Mouse (Mus musculus) frontal cortex, adult (tissue): ENCODE results near the gene Aoc3.
"Not testable (repeated sequence)": the region's sequence is repeated elsewhere in the genome, so short reads cannot be mapped to it uniquely, and the experiment has no call there.

ENCODE experiments used
- ATAC-seq: cut with Nextera tagmentation; 2 replicates; pipeline ENCODE4 v1.9.2; 2017; ENCODE audit warnings: mild to moderate bottlenecking, moderate library complexity, mixed read lengths; ENCODE audit not compliant: low TSS enrichment

Aoc3 gene

GRCm38 (mm10) chr11:101330371-101330924 is at the start of gene Aoc3:
TSS of gene Aoc3 (plus strand) at chr11:101330605.
- ATAC-seq = no peak

- no peak for ATAC-seq
These were observed 49.6 kb upstream of the Aoc3 start for GRCm38 (mm10) chr11:101280837-101281236.

DNA sequence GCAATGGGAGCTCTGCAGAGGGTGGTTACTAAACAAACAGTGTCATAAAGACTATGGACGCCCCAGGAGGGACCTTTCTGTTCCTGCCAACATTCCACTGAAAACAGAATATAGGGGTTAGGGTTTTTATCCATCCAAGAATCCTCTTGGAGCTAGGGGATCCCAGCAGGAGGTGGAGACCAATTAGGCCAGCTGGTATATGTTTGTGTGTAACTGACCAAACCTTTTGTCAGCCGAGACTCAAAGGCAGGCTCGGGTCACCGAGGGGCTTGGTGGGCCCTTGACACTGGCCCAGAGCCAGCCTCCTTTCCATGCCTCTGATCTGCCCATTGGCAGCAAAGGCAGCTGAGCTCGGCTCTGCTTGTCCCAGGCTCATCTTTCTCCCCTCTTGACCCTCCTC is 47.5 kb upstream of the Aoc3 start:
- no peak for ATAC-seq

DNA sequence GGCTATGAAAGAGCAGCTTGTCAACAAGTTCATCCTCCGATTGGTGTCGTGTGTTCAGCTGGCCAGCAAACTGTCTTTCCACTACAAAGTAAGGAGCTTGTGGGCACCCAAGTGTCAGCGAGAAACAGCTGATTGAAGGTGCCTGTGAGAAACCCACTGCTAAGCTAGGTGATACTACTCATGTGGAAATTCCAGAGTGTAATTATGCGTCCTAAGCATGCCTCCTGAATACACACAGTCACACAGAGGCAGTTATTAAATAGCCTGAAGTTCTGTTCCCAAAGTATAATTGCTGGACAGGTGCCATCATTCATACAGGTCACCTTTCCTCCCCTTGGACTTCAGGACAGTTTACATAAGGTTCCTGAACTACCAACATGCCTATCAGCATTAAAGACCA is 46.6 kb upstream of the Aoc3 start:
- ATAC-seq = no peak

DNA sequence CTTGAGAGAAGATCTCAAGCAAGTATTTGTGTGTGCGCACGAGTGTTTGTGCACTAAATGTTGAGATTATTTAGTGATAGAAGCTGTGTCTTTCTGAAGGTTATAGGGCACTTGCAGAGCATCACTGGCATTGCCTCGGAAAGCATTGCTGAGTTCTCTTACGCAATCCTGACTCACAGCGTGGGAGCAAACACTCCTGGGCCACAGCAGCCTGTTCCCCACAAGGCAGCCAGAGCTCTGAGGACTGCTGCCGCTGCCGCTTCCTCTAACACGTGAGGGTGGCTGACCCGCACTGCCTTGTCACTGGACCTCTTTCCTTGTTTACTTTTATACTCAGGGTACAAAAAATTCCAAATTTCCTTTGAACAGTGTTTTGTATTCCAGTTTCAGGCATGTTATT is 43.1 kb upstream of the Aoc3 start:
- no peak for ATAC-seq

GRCm38 (mm10) chr11:101291231-101291630 is 39.2 kb upstream of the Aoc3 start:
- ATAC-seq = no peak

- ATAC-seq = no peak
These were observed 35.2 kb upstream of the Aoc3 start for GRCm38 (mm10) chr11:101295191-101295590.

GRCm38 (mm10) chr11:101300881-101301280 is 29.5 kb upstream of the Aoc3 start:
- ATAC-seq = no peak

GRCm38 (mm10) chr11:101301299-101302003 is 29.0 kb upstream of the Aoc3 start:
- no peak for ATAC-seq

- peak; percentile 99 for ATAC-seq
These were observed 28.2 kb upstream of the Aoc3 start, which contains the start of gene Becn1 for GRCm38 (mm10) chr11:101302004-101302798. TSS of gene Becn1 (minus strand) at chr11:101302286.

DNA sequence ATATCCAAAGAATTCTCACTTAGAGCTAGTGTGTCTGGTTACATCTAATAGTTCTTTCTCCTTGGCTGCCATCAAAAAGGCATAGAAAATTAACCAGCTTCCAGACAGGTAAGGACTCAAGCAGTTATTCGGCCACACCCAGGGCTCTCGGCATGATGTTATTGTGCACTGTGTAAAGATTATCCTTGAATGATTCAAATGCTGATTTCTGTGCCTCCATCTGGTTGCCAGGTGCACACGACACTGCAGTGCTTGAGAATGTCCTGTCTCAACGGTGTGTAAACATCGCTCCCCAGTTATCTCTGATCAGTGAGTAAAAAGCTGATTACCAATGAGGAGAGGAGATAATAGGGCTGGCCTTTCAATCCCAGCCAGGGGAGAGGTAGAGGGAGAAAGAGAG is 22.7 kb upstream of the Aoc3 start:
- ATAC-seq = no peak

DNA sequence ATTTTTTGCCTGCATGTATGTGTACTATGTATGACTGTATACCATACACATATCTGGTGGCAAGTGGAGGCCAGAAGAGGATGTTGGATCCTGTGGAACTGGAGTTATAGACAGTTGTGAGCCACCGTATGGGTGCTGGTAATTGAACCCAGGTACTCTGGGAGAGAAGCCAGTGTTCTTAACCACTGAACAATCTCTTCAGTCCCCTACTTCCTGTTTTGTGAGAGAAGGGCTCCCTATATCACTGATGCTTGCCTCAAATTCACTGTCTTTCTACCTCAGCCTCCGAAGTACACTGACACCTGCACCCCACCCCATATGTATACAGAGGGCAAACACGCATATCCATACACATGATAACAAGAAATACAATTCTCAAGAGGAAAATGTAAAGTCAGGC is 19.3 kb upstream of the Aoc3 start:
- ATAC-seq = no peak

DNA sequence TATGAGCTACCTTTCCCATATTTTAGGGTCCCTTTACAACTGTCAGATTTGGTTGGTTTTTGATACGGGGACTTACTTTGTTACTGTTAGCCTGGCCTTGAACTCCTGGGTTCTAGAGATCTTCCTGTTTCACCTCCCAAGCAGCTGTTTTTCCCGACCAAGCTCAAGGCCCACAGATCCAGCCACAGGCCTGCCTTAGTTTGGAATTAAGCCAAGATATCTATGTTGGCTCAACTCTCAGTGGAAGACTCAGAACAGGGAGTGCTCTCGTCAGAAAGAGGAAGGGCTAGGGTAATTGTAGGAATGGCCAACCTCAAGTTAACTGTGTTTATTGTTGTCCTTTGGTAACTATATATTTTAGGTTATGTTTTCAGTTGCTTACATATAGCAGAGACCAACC is 18.3 kb upstream of the Aoc3 start:
- ATAC-seq = no peak

DNA sequence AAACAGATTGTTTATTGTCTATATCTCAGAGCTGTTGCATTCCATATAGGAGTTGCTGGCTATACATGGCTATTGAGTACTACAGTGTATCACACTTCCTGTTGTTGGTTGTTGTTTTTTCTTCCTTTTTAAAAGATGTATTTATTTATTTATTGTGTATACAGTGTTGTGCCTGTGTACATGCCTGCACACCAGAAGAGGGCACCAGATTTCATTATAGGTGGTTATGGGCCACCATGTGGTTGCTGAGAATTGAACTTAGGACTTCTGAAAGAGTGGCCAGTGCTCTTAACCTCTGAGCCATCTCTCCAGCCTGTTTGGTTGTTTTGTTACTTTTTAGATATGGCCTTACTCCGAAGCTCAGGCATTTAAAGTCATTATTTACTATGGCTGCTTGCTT is 15.8 kb upstream of the Aoc3 start:
- no peak for ATAC-seq

DNA sequence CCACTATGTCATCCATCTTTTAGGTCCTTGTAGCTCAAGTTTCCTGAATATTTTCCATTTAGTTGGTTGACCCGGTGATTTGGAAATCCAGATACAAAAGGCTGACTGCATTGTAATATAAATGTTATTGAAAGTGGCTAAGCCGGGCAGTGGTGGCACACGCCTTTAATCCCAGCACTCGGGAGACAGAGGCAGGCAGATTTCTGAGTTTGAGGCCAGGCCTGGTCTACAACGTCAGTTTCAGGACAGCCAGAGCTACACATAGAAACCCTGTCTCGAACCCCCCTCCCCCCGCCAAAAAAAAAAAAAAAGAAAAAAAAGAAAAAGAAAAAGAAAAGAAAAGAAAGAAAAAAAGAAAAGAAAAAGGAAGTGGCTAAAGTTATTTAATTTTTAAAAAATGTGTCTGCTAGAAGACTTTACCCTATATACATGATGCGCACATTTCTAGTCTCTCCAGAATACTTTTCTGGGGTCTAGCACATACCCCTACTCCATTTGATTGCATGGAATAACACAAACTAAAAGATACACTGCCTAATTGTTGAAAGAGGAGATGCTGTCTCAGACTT is 15.2 kb upstream of the Aoc3 start:
- no peak for ATAC-seq

GRCm38 (mm10) chr11:101315665-101316500 is 14.5 kb upstream of the Aoc3 start, which contains the start of gene Psme3:
TSS of gene Psme3 (plus strand) at chr11:101316213.
- peak; percentile 95 for ATAC-seq

- peak; percentile 30; the same call in 1 of the 2 replicates for ATAC-seq
These were observed 13.9 kb upstream of the Aoc3 start for GRCm38 (mm10) chr11:101316501-101316917.

DNA sequence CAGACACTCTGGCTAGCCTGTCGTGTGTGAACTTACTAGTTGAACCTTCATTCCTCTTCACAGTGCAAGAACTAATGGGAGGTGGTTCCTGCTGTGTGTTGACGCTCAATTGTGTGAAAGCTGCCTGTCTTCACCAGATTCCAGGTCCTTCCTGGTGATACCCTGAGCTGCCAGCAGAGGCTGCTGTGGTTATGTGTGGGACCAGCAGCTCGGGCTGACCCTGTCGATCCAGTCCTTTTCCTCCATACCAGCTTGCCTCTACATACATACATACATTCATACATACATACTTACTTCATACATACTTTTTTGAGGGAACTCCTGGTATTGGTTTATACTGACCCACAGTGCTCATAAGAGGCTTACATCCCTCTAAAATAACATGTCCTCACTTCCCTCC is 6.8 kb upstream of the Aoc3 start:
- peak; percentile 74; the same call in 1 of the 2 replicates for ATAC-seq

- ATAC-seq = no peak
These were observed 5.6 kb upstream of the Aoc3 start, which contains the start of gene Aoc2 for GRCm38 (mm10) chr11:101324763-101325162. TSS of gene Aoc2 (plus strand) at chr11:101325063.

GRCm38 (mm10) chr11:101325201-101325600 is 5.2 kb upstream of the Aoc3 start:
- not testable (repeated sequence) for ATAC-seq

GRCm38 (mm10) chr11:101326147-101326546 is 4.3 kb upstream of the Aoc3 start:
- ATAC-seq = no peak
